Mouse (Mus musculus): ENCODE measurements around the gene Tenm4.

DNA sequence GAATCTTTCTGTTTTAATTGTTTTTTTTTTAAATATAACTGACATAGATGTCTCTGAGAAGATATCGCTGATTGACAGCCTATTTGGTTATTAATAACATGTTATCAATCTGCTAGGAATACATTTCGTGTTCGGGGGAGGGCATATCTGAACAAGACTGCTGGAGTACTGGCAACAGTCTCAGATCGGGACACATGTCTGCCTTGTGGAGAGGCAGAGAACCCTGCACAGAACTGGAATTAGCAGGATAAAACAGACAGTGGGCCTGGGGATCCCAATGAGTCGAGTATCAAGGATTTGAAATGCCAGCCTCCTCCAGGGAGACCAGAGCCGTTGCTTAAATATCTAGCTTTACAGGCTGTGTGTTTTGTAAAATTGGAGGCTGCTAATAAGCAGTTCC, 299.8 kb downstream of the Tenm4 start:
- TF ChIP-seq CTCF (IDR thresholded peaks at IDR 0.05; ENCODE audit: low read depth): no peak
- no peak for TF ChIP-seq EP300 (IDR thresholded peaks at IDR 0.05; ENCODE audit: low read depth)

Data from liver, embryonic 14.5 days (tissue).